Comparison of ENCODE assay signal across 20 mouse cellular contexts in the genomic region with DNA sequence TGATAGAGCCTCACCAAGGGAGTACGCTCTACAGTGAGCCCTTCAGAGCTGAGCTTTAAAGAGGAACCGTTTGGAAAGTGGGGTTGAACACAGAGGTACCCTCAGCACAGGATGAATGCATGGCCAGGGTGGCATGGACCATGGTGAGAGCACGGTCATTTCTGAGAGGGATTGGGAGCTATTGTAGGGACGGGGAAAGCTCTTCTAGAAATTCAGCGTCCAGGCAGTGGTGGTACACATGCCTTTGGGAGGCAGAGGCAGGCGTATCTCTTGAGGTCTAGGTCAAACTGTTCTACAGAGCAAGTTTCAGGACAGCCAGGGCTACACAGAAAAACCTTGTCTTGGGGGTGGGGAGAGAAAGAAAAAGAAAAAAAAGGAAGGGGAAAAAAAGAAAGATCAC. TPM values are rescaled to one million over a fixed set of nuclear protein-coding genes. Genes with fewer than 3 reads are reported as not detected.
DNase-seq lines count a peak whose midpoint lies in the region; ATAC-seq lines count a peak whose summit lies in the region.
"Had no signal": no experiment of that assay in that cellular context is flagged by ENCODE, and none has a peak within 500 bp of the region (broad histone marks: within the 10 kb centered on the region; RNA-seq: fewer than 3 reads in every experiment).

No protein-coding gene starts in this region.

- ATAC-seq in heart, embryonic 12.5 days (ENCODE audit: insufficient number of reproducible peaks, low FRiP score), result no peak
- no peak for ATAC-seq in neural tube, embryonic 11.5 days (ENCODE audit: insufficient read depth, low FRiP score, low TSS enrichment)
- ATAC-seq in liver, embryonic 13.5 days (ENCODE audit: low read depth), result no peak
- no peak for ATAC-seq in neural tube, embryonic 15.5 days (ENCODE audit: low FRiP score)
- ATAC-seq: forebrain, embryonic 14.5 days had no signal

- H3K9me3 ChIP-seq in heart, embryonic 12.5 days (replicated peaks), result no peaks in the 10 kb centered on the region
- no peaks in the 10 kb centered on the region for H3K9me3 ChIP-seq in neural tube, embryonic 11.5 days (ENCODE audit: control insufficient read depth, low read length)
- no peaks in the 10 kb centered on the region for H3K9me3 ChIP-seq in liver, embryonic 13.5 days (replicated peaks)
- H3K9me3 ChIP-seq in neural tube, embryonic 15.5 days (replicated peaks), result no peaks in the 10 kb centered on the region
- H3K9me3 ChIP-seq: hindbrain, embryonic 12.5 days; intestine, embryonic 15.5 days had no signal

- DNase-seq in heart, postnatal 25 days (ENCODE audit: low spot score), result no peak
- no peak for DNase-seq in neural tube, embryonic 11.5 days (ENCODE audit: low spot score)
- DNase-seq in neural tube, embryonic 10.5 days (ENCODE audit: extremely low spot score, low spot score), result no peak
- no peak for DNase-seq in liver, embryonic 13.5 days
- DNase-seq in layer of hippocampus, postnatal 14 days (ENCODE audit: low spot score in 2 of 2), result no peak
- DNase-seq: cerebellum, adult 18-20 months; gastrocnemius, postnatal 10 days had no signal

- H3K4me3 ChIP-seq in heart, embryonic 12.5 days, result no peak overlapping the region
- peak overlapping the region; percentile 6; the same call in 1 of the 2 replicates for H3K4me3 ChIP-seq in neural tube, embryonic 11.5 days (ENCODE audit: low read depth, low read length)
- peak overlapping the region; percentile 61 for H3K4me3 ChIP-seq in liver, embryonic 13.5 days (replicated peaks)
- H3K4me3 ChIP-seq in neural tube, embryonic 15.5 days (replicated peaks), result no peak overlapping the region
- H3K4me3 ChIP-seq: intestine, embryonic 15.5 days had no signal

- peak overlapping the region; percentile 98 for H3K4me2 ChIP-seq in heart, embryonic 12.5 days
- no peak overlapping the region for H3K4me2 ChIP-seq in neural tube, embryonic 11.5 days (ENCODE audit: low read depth)
- peak overlapping the region; percentile 97 for H3K4me2 ChIP-seq in liver, embryonic 13.5 days
- peak overlapping the region; percentile 91 for H3K4me2 ChIP-seq in neural tube, embryonic 15.5 days
- H3K4me2 ChIP-seq: hindbrain, embryonic 12.5 days had no signal

- WGBS in heart, embryonic 12.5 days, result 85% methylated on average over 6 of the region's 6 CpGs
- WGBS in neural tube, embryonic 11.5 days, result 98% methylated on average over 6 of the region's 6 CpGs
- WGBS in liver, embryonic 13.5 days (ENCODE audit: insufficient replicate concordance), result 54% methylated on average over 6 of the region's 6 CpGs
- 96% methylated on average over 6 of the region's 6 CpGs for WGBS in neural tube, embryonic 15.5 days

- H3K27me3 ChIP-seq in heart, embryonic 12.5 days (replicated peaks), result no peaks in the 10 kb centered on the region
- no peaks in the 10 kb centered on the region for H3K27me3 ChIP-seq in neural tube, embryonic 11.5 days (ENCODE audit: control insufficient read depth, insufficient read depth, low read length)
- no peaks in the 10 kb centered on the region for H3K27me3 ChIP-seq in liver, embryonic 13.5 days
- no peaks in the 10 kb centered on the region for H3K27me3 ChIP-seq in neural tube, embryonic 15.5 days (replicated peaks)
- H3K27me3 ChIP-seq: hindbrain, embryonic 12.5 days; intestine, embryonic 15.5 days had no signal

- intact Hi-C loops in heart, postnatal 25 days (cut with DNase I), result no loop called here

- H3K9ac ChIP-seq in heart, embryonic 12.5 days, result no peak overlapping the region; the same call in 1 of the 2 replicates
- H3K9ac ChIP-seq in neural tube, embryonic 11.5 days (ENCODE audit: low read length), result no peak overlapping the region
- H3K9ac ChIP-seq in liver, embryonic 13.5 days, result peak overlapping the region; percentile 98
- no peak overlapping the region for H3K9ac ChIP-seq in neural tube, embryonic 15.5 days (replicated peaks)
- H3K9ac ChIP-seq: hindbrain, embryonic 12.5 days; intestine, embryonic 15.5 days had no signal

- H3K4me1 ChIP-seq in heart, embryonic 12.5 days (replicated peaks), result peaks cover 78% of the 10 kb centered on the region
- peaks cover 59% of the 10 kb centered on the region for H3K4me1 ChIP-seq in neural tube, embryonic 11.5 days (ENCODE audit: control insufficient read depth, insufficient read depth, low read length)
- H3K4me1 ChIP-seq in liver, embryonic 13.5 days (replicated peaks), result peaks cover 100% of the 10 kb centered on the region
- peaks cover 75% of the 10 kb centered on the region for H3K4me1 ChIP-seq in neural tube, embryonic 15.5 days

- H3K36me3 ChIP-seq in heart, embryonic 12.5 days, result peaks cover 60% of the 10 kb centered on the region
- peaks cover 11% of the 10 kb centered on the region for H3K36me3 ChIP-seq in neural tube, embryonic 11.5 days (ENCODE audit: control insufficient read depth, insufficient read depth, low read length)
- peaks cover 66% of the 10 kb centered on the region for H3K36me3 ChIP-seq in liver, embryonic 13.5 days
- peaks cover 49% of the 10 kb centered on the region for H3K36me3 ChIP-seq in neural tube, embryonic 15.5 days

- peak overlapping the region; percentile 49 for H3K27ac ChIP-seq in heart, embryonic 12.5 days (ENCODE audit: poor library complexity, severe bottlenecking)
- no peak overlapping the region for H3K27ac ChIP-seq in neural tube, embryonic 11.5 days (ENCODE audit: low read depth, low read length)
- H3K27ac ChIP-seq in liver, embryonic 13.5 days, result peak overlapping the region; percentile 91
- no peak overlapping the region for H3K27ac ChIP-seq in neural tube, embryonic 15.5 days (replicated peaks)
- H3K27ac ChIP-seq: hindbrain, embryonic 12.5 days; intestine, embryonic 15.5 days had no signal

RNA-seq across cellular contexts. Expression of gene Ppp1r9b, which starts 6.1 kb away (rescaled TPM):
- polyA plus RNA-seq in heart, embryonic 12.5 days (2016; fragmentation: Nextera tagmentation; extraction: Ambion mirVana), result 10.4 and 12.2 TPM in 2 replicates
- 10 to 100 TPM; 45.5 to 52.6 TPM for total RNA-seq in heart, postnatal 25 days (2021)
- polyA plus RNA-seq in neural tube, embryonic 11.5 days (2014; fragmentation: Nextera tagmentation; extraction: Ambion mirVana), result 15.3 and 17.0 TPM in 2 replicates
- polyA plus RNA-seq in liver, embryonic 13.5 days (2015; fragmentation: Nextera tagmentation; extraction: Ambion mirVana), result 10.0 and 10.6 TPM in 2 replicates
- polyA plus RNA-seq in neural tube, embryonic 15.5 days (2015; fragmentation: Nextera tagmentation; extraction: Ambion mirVana), result 18.8 TPM in 2 replicates
- total RNA-seq in layer of hippocampus, postnatal 14 days (2021), result 100 to 1,000 TPM; 705 to 706 TPM

RNA-seq across cellular contexts. Expression of gene Samd14, which starts 12.7 kb away (rescaled TPM):
- 14.8 and 16.5 TPM in 2 replicates for polyA plus RNA-seq in heart, embryonic 12.5 days (2016; fragmentation: Nextera tagmentation; extraction: Ambion mirVana)
- 1 to 10 TPM; 1.2 to 1.5 TPM for total RNA-seq in heart, postnatal 25 days (2021)
- 53.1 and 56.2 TPM in 2 replicates for polyA plus RNA-seq in neural tube, embryonic 11.5 days (2014; fragmentation: Nextera tagmentation; extraction: Ambion mirVana)
- polyA plus RNA-seq in liver, embryonic 13.5 days (2015; fragmentation: Nextera tagmentation; extraction: Ambion mirVana), result 35.4 and 36.3 TPM in 2 replicates
- polyA plus RNA-seq in neural tube, embryonic 15.5 days (2015; fragmentation: Nextera tagmentation; extraction: Ambion mirVana), result 139 and 167 TPM in 2 replicates
- 10 to 100 TPM; 73.6 to 78.1 TPM for total RNA-seq in layer of hippocampus, postnatal 14 days (2021)

RNA-seq across cellular contexts. Expression of gene Sgca, which starts 20.9 kb away (rescaled TPM):
- polyA plus RNA-seq in heart, embryonic 12.5 days (2016; fragmentation: Nextera tagmentation; extraction: Ambion mirVana), result 20.6 and 26.6 TPM in 2 replicates
- 100 to 1,000 TPM; 142 to 163 TPM for total RNA-seq in heart, postnatal 25 days (2021)
- polyA plus RNA-seq in neural tube, embryonic 11.5 days (2014; fragmentation: Nextera tagmentation; extraction: Ambion mirVana), result 1.9 and 2.2 TPM in 2 replicates
- polyA plus RNA-seq in liver, embryonic 13.5 days (2015; fragmentation: Nextera tagmentation; extraction: Ambion mirVana), result 0.21 and 0.28 TPM in 2 replicates
- polyA plus RNA-seq in neural tube, embryonic 15.5 days (2015; fragmentation: Nextera tagmentation; extraction: Ambion mirVana), result 0.77 and 1.4 TPM in 2 replicates
- total RNA-seq in layer of hippocampus, postnatal 14 days (2021), result under 1 TPM; 0.95 to 0.99 TPM
- total RNA-seq: adrenal gland, adult 8-10 months; midbrain, postnatal 0 days had no signal
- polyA plus RNA-seq: forebrain, embryonic 14.5 days; intestine, embryonic 15.5 days; liver, adult 2 months; neural tube, embryonic 14.5 days had no signal

RNA-seq across cellular contexts. Expression of gene Hils1, which starts 29.6 kb away (rescaled TPM):
- 0.30 TPM in 1 of 2 replicates, not detected in the other for polyA plus RNA-seq in heart, embryonic 12.5 days (2016; fragmentation: Nextera tagmentation; extraction: Ambion mirVana)
- not detected for total RNA-seq in heart, postnatal 25 days (2021)
- polyA plus RNA-seq in neural tube, embryonic 11.5 days (2014; fragmentation: Nextera tagmentation; extraction: Ambion mirVana), result not detected in 2 replicates
- polyA plus RNA-seq in liver, embryonic 13.5 days (2015; fragmentation: Nextera tagmentation; extraction: Ambion mirVana), result not detected in 2 replicates
- not detected in 2 replicates for polyA plus RNA-seq in neural tube, embryonic 15.5 days (2015; fragmentation: Nextera tagmentation; extraction: Ambion mirVana)
- total RNA-seq in layer of hippocampus, postnatal 14 days (2021), result not detected
- total RNA-seq: adrenal gland, adult 8-10 months; gastrocnemius, postnatal 10 days; layer of hippocampus, adult 8-10 months; liver, adult 2 months; midbrain, postnatal 0 days had no signal
- polyA plus RNA-seq: cortical plate, adult 2 months; forebrain, embryonic 14.5 days; hindbrain, embryonic 12.5 days; intestine, embryonic 15.5 days; kidney, embryonic 16.5 days; liver, adult 2 months; midbrain, postnatal 0 days; neural tube, embryonic 14.5 days; stomach, embryonic 16.5 days had no signal

RNA-seq across cellular contexts. Expression of gene Pdk2, which starts 44.2 kb away (rescaled TPM):
- 65.1 and 68.3 TPM in 2 replicates for polyA plus RNA-seq in heart, embryonic 12.5 days (2016; fragmentation: Nextera tagmentation; extraction: Ambion mirVana)
- total RNA-seq in heart, postnatal 25 days (2021), result 100 to 1,000 TPM; 377 to 397 TPM
- 16.2 and 17.9 TPM in 2 replicates for polyA plus RNA-seq in neural tube, embryonic 11.5 days (2014; fragmentation: Nextera tagmentation; extraction: Ambion mirVana)
- 5.8 and 8.6 TPM in 2 replicates for polyA plus RNA-seq in liver, embryonic 13.5 days (2015; fragmentation: Nextera tagmentation; extraction: Ambion mirVana)
- 24.9 and 27.1 TPM in 2 replicates for polyA plus RNA-seq in neural tube, embryonic 15.5 days (2015; fragmentation: Nextera tagmentation; extraction: Ambion mirVana)
- total RNA-seq in layer of hippocampus, postnatal 14 days (2021), result 10 to 100 TPM; 90.5 to 91.0 TPM

Comparison
In these comparisons a context has a peak if more than half of its experiments do, and no peak if none do; other contexts are left out.
1. H3K4me3 ChIP-seq: peak in neural tube, embryonic 11.5 days (single experiment) and liver, embryonic 13.5 days (single experiment); none in heart, embryonic 12.5 days (single experiment) and neural tube, embryonic 15.5 days (single experiment).
2. H3K27ac ChIP-seq: peak in heart, embryonic 12.5 days (single experiment) and liver, embryonic 13.5 days (single experiment); none in neural tube, embryonic 11.5 days (single experiment) and neural tube, embryonic 15.5 days (single experiment).